Mouse (Mus musculus) skeletal muscle tissue, postnatal 0 days (tissue): Measurements from ENCODE around the gene Lrch4. TPM values are rescaled to one million over a fixed set of nuclear protein-coding genes. Genes with fewer than 3 reads are reported as not detected.

Source experiments
- polyA plus RNA-seq: library from polyadenylated mRNA; unstranded; fragments of >200 nt; fragmentation: Nextera tagmentation; extraction: Ambion mirVana; gene quantifications from 2 replicates; pipeline ENCODE4 v1.2.1, GENCODE M21; 2015

The Lrch4 gene
- 17.9 and 19.9 TPM in 2 replicates for polyA plus RNA-seq

DNA sequence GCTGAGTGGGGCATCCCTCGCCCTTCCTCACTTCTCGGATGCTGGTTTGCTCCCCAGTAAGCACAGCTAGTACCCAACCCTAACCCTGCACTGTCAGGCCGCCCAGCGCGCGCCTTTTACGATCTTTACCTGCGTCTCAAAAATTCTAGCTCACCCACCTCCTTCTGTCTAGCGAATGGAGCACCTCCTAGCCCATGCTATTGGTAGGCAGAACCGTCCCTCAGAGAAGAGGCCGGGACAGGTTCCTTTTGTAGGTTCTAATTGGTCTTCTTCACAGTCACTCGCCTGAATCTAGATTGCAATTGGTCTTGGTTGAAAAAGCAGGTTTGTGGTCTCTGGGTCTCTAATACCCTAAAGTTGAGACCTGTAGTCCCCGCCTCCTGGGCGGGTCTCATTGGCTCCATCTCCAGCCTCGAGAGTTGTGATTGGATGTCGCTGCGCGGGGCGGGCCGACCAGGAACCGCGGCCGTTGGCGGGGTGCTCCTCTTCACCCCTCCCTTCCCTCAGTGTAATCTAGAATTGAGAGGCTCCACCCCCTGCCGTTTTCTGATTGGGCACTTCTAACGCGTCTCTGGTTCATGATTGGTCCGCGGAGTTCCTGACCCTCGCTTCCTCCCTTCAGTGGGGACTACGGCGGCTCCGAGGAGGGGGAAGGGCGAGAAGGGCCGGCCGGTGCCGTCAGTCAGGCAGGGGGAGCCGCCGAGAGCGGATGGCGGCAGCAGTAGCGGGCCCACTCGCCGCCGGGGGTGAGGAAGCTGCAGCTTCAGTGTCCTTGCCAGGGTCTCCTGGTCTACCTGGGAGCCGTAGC is at the start of gene Lrch4, which contains the start of the genes Fbxo24 and Gm20605:
Lrch4 (plus strand) TSS at position 624 of the 808 bp plus-strand sequence.
Fbxo24 (minus strand) TSS at position 505 of the 808 bp plus-strand sequence.
Gm20605 (plus strand) TSS at position 678 of the 808 bp plus-strand sequence.

DNA sequence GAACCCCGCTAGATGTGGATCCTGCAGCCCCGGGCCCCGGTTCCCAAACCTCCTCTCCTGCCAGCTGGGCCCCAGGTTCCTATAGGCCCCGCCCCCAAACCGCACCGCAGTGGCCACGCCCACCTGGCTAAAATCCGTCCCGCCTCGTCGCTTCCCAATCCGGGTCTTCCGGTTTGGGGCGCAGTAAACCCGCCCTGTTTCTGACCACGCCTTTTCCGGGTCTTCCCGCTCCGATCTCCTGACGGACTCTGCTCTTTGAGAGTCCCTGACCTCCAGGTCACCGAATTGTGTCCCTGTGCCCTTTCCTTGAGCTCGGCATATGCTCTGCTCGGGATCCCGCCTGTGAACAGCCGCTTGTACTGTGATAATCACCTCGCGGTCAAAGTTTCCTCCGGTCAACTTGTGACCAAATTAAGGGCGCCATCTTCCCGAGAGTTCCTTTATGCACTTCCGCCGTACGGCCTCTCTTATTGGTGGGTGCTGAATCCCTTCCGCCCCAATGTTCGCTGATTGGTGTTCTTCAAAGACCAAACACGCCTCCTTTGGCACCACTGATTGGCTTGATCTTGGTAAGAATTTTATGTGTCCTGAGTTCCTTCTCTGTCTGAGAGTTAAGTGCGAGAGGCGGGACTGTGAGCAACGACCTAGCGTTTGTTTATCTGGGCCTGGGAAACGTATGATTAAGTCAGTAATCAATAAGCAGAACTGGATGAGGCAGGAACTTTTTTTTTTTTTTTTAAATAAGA is 28.1 kb upstream of the Lrch4 start, which contains the start of gene Mospd3:
Mospd3 (minus strand) TSS at position 440 of the 746 bp plus-strand sequence.

DNA sequence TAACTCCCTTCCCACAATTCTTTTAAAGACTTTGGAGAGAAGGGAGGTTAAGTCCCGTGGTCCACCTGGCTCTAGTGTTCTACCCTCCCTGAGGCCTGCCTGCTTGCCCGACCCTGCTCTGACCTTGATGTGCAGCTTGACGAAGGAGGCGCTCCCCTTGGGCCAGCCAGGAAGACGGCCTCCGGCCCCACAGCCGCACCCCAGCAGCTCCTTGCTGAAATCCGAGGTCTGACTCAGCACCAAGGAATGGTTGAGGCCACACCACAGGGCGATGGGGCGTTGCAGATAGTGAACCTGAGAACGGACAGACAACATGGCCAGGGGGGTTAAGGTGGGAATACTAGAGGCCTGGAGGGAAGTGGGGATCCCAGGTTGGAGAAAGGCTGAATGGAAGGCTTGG is 15.4 kb upstream of the Lrch4 start, which contains the start of gene Pcolce:
Pcolce (minus strand) TSS at position 235 of the 400 bp plus-strand sequence.

DNA sequence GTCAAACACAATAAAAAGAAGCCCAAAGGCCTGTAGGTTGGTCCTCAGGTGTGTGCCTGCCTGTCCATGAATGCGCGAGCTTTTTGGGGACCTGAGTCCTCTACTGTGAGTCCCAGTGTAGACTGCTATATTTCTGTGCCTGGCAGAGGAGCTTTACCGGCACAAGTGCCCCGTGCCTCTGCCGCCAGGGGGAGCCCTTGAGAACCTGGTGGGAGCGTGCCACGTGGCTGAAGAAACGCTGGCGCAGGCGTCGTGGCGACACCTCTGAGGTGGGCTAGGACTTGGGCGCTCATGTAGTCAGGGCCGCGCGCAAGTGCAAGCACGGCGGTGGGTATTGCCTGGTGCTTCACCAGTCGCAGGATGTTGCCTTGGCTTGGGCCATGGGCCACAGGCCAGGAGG is 12.1 kb downstream of the Lrch4 start, which contains the start of gene Sap25:
Sap25 (plus strand) TSS at position 281 of the 400 bp plus-strand sequence.

DNA sequence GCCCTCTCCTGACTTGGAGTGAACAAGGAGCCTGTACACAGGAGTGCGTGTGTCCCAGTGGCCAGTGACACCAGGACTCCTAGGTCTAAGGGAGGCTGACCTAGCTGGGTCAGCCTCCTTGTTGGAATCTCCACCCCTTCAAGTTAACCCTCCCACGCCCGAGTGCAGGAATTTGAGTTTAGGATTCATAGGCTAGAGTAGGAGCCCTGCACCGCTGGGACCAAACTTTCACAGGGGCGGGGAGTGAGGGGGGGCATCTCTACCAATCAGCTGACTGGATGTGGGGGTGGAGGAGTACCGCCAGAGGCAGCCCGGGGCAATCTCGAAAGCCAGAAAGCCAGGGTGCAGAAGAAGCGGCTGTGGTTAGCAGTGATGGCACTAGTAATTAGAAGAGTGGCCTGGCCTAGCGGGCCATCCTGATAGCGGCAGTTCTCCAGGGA is 16.8 kb downstream of the Lrch4 start, which contains the start of gene Irs3:
Irs3 (minus strand) TSS at position 63 of the 440 bp plus-strand sequence.

DNA sequence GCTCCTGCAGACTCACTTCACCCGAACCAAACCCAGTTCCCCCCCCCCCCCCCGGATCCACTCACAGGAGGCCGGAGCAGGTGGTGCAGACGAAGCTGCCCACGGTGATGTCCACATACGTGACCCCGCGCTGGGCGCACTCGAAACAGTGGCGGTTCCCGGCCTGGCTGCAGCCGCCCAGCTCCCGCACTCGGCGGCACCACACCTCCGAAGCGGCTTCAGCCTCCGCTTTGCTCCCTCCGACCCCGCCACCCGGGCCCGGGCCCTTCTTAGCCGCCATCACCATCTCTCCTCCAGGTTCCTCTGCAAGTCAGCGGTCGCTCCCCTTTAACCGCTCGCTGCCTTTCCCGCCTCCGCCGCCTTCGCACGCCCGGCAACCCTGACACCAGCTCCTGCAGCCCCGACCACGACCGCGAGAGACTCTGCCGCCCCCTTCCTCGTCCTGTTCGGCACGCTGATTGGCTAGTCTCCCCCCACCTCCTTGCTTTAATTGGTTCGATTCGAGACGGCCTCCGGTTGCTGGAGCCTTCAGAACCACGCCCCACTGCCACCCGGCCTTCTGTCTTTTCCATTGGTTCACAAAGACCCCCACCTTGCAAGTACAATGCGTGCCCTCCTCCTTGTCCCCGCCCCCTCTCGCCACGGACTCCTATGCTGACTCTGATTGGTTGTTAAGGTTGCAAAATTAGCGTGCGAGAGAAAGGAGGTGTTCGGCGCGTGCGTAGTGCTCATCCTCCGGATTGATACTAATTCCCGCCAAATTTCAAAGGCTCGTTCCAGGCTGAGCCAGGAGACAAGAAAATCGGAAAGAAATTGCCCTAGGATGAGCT is 55.6 kb downstream of the Lrch4 start, which contains the start of gene Agfg2:
Agfg2 (minus strand) TSS at position 433 of the 830 bp plus-strand sequence.

Other genes starting within 250 kb of the Lrch4 start
- 0.11 and 0.18 TPM in 2 replicates for gene Zan, start 152.1 kb upstream of the Lrch4 start, polyA plus RNA-seq
- gene Pop7, start 126.6 kb upstream of the Lrch4 start, polyA plus RNA-seq: 29.4 and 30.6 TPM in 2 replicates
- gene Gigyf1, start 110.6 kb upstream of the Lrch4 start, polyA plus RNA-seq: 6.7 and 7.4 TPM in 2 replicates
- not detected in 2 replicates for gene Epo, start 95.9 kb upstream of the Lrch4 start, polyA plus RNA-seq
- gene Gnb2, start 95.6 kb upstream of the Lrch4 start, polyA plus RNA-seq: 242 and 289 TPM in 2 replicates
- not detected in 2 replicates for gene Actl6b, start 75.6 kb upstream of the Lrch4 start, polyA plus RNA-seq
- 0.33 and 0.40 TPM in 2 replicates for gene Tfr2, start 59.3 kb upstream of the Lrch4 start, polyA plus RNA-seq
- gene Mospd3, start 28.1 kb upstream of the Lrch4 start, polyA plus RNA-seq: 22.7 and 27.7 TPM in 2 replicates
- gene Pcolce, start 15.3 kb upstream of the Lrch4 start, polyA plus RNA-seq: 237 and 321 TPM in 2 replicates
- 0.21 and 0.44 TPM in 2 replicates for gene Fbxo24, start 119 bp upstream of the Lrch4 start, polyA plus RNA-seq
- 3.1 and 4.4 TPM in 2 replicates for gene Gm20605, start 54 bp downstream of the Lrch4 start, polyA plus RNA-seq
- gene Sap25, start 12.2 kb downstream of the Lrch4 start, polyA plus RNA-seq: 2.5 and 3.3 TPM in 2 replicates
- gene Irs3, start 16.6 kb downstream of the Lrch4 start, polyA plus RNA-seq: 0.81 and 3.8 TPM in 2 replicates
- 4.1 and 7.5 TPM in 2 replicates for gene Agfg2, start 55.6 kb downstream of the Lrch4 start, polyA plus RNA-seq
- gene Nyap1, start 112.5 kb downstream of the Lrch4 start, polyA plus RNA-seq: 0.17 and 0.22 TPM in 2 replicates
- gene Tsc22d4, start 116.6 kb downstream of the Lrch4 start, polyA plus RNA-seq: 150 and 163 TPM in 2 replicates
- gene Ppp1r35, start 149.7 kb downstream of the Lrch4 start, polyA plus RNA-seq: 13.6 and 19.4 TPM in 2 replicates
- gene Mepce, start 158.5 kb downstream of the Lrch4 start, polyA plus RNA-seq: 5.2 and 7.2 TPM in 2 replicates
- 6.5 and 7.4 TPM in 2 replicates for gene Zcwpw1, start 158.7 kb downstream of the Lrch4 start, polyA plus RNA-seq
- gene Pilra, start 207.2 kb downstream of the Lrch4 start, polyA plus RNA-seq: 2.2 and 3.2 TPM in 2 replicates
- gene Pilrb1, start 229.0 kb downstream of the Lrch4 start, polyA plus RNA-seq: 0.94 and 1.7 TPM in 2 replicates
- 4.2 and 4.9 TPM in 2 replicates for gene Pilrb2, start 242.7 kb downstream of the Lrch4 start, polyA plus RNA-seq